Mouse (Mus musculus): ENCODE measurements around the gene Tle3. TPM values are rescaled to one million over a fixed set of nuclear protein-coding genes. Genes with fewer than 3 reads are reported as not detected.
A peak's percentile ranks its signal among the peaks of the same experiment; 100 is the strongest.

The Tle3 gene
- total RNA-seq (2021): 10 to 100 TPM; 35.0 to 47.8 TPM
- long read RNA-seq, experiment 1, partial matches to known transcripts: 11 of 12 reads
- long read RNA-seq, experiment 1, other reads (novel, unspliced or antisense): 1 of 12 reads
- long read RNA-seq, experiment 2, partial matches to known transcripts: 6 of 6 reads
- long read RNA-seq, experiment 2, other reads (novel, unspliced or antisense): 0 of 6 reads

GRCm38 (mm10) chr9:61371755-61372509 is at the start of gene Tle3:
Tle3 (plus strand) TSS chr9:61372366.
- DNase-seq (ENCODE audit: low spot score in 2 of 2): peak; percentile 98 to 99

- DNase-seq (ENCODE audit: low spot score in 2 of 2): no peak
Observed at GRCm38 (mm10) chr9:61323221-61323620, 48.9 kb upstream of the Tle3 start.

GRCm38 (mm10) chr9:61323879-61324278 is 48.3 kb upstream of the Tle3 start:
- no peak for DNase-seq (ENCODE audit: low spot score in 2 of 2)

- DNase-seq (ENCODE audit: low spot score in 2 of 2): no peak
Observed at GRCm38 (mm10) chr9:61324354-61324753, 47.8 kb upstream of the Tle3 start.

- no peak for DNase-seq (ENCODE audit: low spot score in 2 of 2)
Observed at GRCm38 (mm10) chr9:61325012-61325411, 47.2 kb upstream of the Tle3 start.

GRCm38 (mm10) chr9:61325931-61326351 is 46.2 kb upstream of the Tle3 start:
- no peak for DNase-seq (ENCODE audit: low spot score in 2 of 2)

- no peak for DNase-seq (ENCODE audit: low spot score in 2 of 2)
Observed at GRCm38 (mm10) chr9:61326922-61327321, 45.2 kb upstream of the Tle3 start.

- no peak for DNase-seq (ENCODE audit: low spot score in 2 of 2)
Observed at GRCm38 (mm10) chr9:61328173-61328572, 44.0 kb upstream of the Tle3 start.

- no peak for DNase-seq (ENCODE audit: low spot score in 2 of 2)
Observed at GRCm38 (mm10) chr9:61330747-61331146, 41.4 kb upstream of the Tle3 start.

- DNase-seq (ENCODE audit: low spot score in 2 of 2): no peak
Observed at GRCm38 (mm10) chr9:61332226-61332936, 39.8 kb upstream of the Tle3 start.

GRCm38 (mm10) chr9:61336179-61336578 is 36.0 kb upstream of the Tle3 start:
- no peak for DNase-seq (ENCODE audit: low spot score in 2 of 2)

GRCm38 (mm10) chr9:61336591-61337587 is 35.3 kb upstream of the Tle3 start:
- no peak for DNase-seq (ENCODE audit: low spot score in 2 of 2)

GRCm38 (mm10) chr9:61337665-61338064 is 34.5 kb upstream of the Tle3 start:
- DNase-seq (ENCODE audit: low spot score in 2 of 2): no peak

GRCm38 (mm10) chr9:61339311-61339710 is 32.9 kb upstream of the Tle3 start:
- DNase-seq (ENCODE audit: low spot score in 2 of 2): no peak

- DNase-seq (ENCODE audit: low spot score in 2 of 2): no peak
Observed at GRCm38 (mm10) chr9:61340333-61340732, 31.8 kb upstream of the Tle3 start.

- DNase-seq (ENCODE audit: low spot score in 2 of 2): no peak
Observed at GRCm38 (mm10) chr9:61342297-61342696, 29.9 kb upstream of the Tle3 start.

- DNase-seq (ENCODE audit: low spot score in 2 of 2): no peak
Observed at GRCm38 (mm10) chr9:61344684-61345083, 27.5 kb upstream of the Tle3 start.

GRCm38 (mm10) chr9:61347011-61347410 is 25.2 kb upstream of the Tle3 start:
- DNase-seq (ENCODE audit: low spot score in 2 of 2): no peak

- DNase-seq (ENCODE audit: low spot score in 2 of 2): no peak
Observed at GRCm38 (mm10) chr9:61348036-61348435, 24.1 kb upstream of the Tle3 start.

- no peak for DNase-seq (ENCODE audit: low spot score in 2 of 2)
Observed at GRCm38 (mm10) chr9:61348616-61349015, 23.6 kb upstream of the Tle3 start.

- DNase-seq (ENCODE audit: low spot score in 2 of 2): no peak
Observed at GRCm38 (mm10) chr9:61349697-61350096, 22.5 kb upstream of the Tle3 start.
